Mouse (Mus musculus) hindbrain, postnatal 0 days (tissue): Measurements from ENCODE around the gene Foxa3. TPM values are rescaled to one million over a fixed set of nuclear protein-coding genes. Genes with fewer than 3 reads are reported as not detected.

Experiments used
- ATAC-seq: fragments of 200-750 bp; cut with Nextera tagmentation; 2 replicates; pipeline ENCODE4 v1.8.0; 2017; ENCODE audit warnings: mild to moderate bottlenecking, moderate TSS enrichment, moderate library complexity
- DNase-seq: peaks from one replicate; pipeline ENCODE4 v3.0.0-alpha.2; 2015; ENCODE audit warnings: low spot score
- H3K27ac ChIP-seq: fragments of 300-500 bp; sonication (generic); 2 replicates; pipeline ENCODE4 v1.5.1; 2014; ENCODE audit warnings: mild to moderate bottlenecking
- H3K27me3 ChIP-seq: fragments of 300-500 bp; sonication (generic); 2 replicates; pipeline ENCODE4 v1.6.1; 2014; ENCODE audit warnings: low read length, mixed read lengths; ENCODE audit not compliant: insufficient read depth
- H3K36me3 ChIP-seq: fragments of 300-500 bp; sonication (generic); 2 replicates; pipeline ENCODE4 v1.6.1; 2014; ENCODE audit warnings: low read length, mixed read lengths; ENCODE audit not compliant: insufficient read depth
- H3K4me1 ChIP-seq: fragments of 300-500 bp; sonication (generic); 2 replicates; pipeline ENCODE4 v1.6.1; 2014; ENCODE audit warnings: antibody characterized with exemption, low read length, mixed read lengths; ENCODE audit not compliant: insufficient read depth
- H3K4me2 ChIP-seq: fragments of 300-500 bp; sonication (generic); 2 replicates; pipeline ENCODE4 v1.6.1; 2014; ENCODE audit warnings: low read depth, mild to moderate bottlenecking, low read length, moderate library complexity, mixed read lengths
- H3K4me3 ChIP-seq: fragments of 300-500 bp; sonication (generic); 2 replicates; pipeline ENCODE4 v1.5.1; 2014; ENCODE audit warnings: low read length
- H3K9ac ChIP-seq: fragments of 300-500 bp; sonication (generic); replicated peaks from 2 replicates; pipeline ENCODE4 v1.6.1; 2014; ENCODE audit warnings: mild to moderate bottlenecking, low read length, moderate library complexity, mixed read lengths
- H3K9me3 ChIP-seq: fragments of 300-500 bp; sonication (generic); 2 replicates; pipeline ENCODE4 v1.6.1; 2016; ENCODE audit warnings: low read length, mixed read lengths
- CTCF ChIP-seq: IDR thresholded peaks from 2 replicates; pipeline ENCODE4 v1.5.1; 2016; ENCODE audit warnings: antibody characterized with exemption, control low read depth, low read depth
- WGBS: fragments of 180-500 bp; shearing (Covaris S2); extraction: QIAGEN DNeasy Blood & Tissue Kit; methylation state at CpG from one replicate; pipeline ENCODE4 v1.1.7; 2014; 5-methylcytosine and 5-hydroxymethylcytosine counted together
- polyA plus RNA-seq: library from polyadenylated mRNA; unstranded; fragments of >200 nt; fragmentation: Nextera tagmentation; extraction: Ambion mirVana; gene quantifications from 2 replicates; pipeline ENCODE4 v1.2.1, GENCODE M21; 2015
- total RNA-seq: library from RNA; depleted of rRNA; stranded (reverse); fragments of >200 nt; gene quantifications from 2 replicates; pipeline ENCODE4 v1.2.3, GENCODE M21; 2014

The Foxa3 gene
- total and polyA plus RNA-seq, 2 experiments from 2014 or later = not detected

GRCm38 (mm10) chr7:19051161-19051560 lies 27.8 kb upstream of the Foxa3 start:
- no peak overlapping the region for H3K4me3 ChIP-seq
- 72% methylated on average over 4 of the region's 4 CpGs for WGBS
- H3K4me1 ChIP-seq = no peaks in the 10 kb centered on the region
- H3K27ac ChIP-seq = no peak overlapping the region
- H3K9me3 ChIP-seq = no peaks in the 10 kb centered on the region
- ATAC-seq = no peak
- no peak overlapping the region for H3K9ac ChIP-seq
- no peak for DNase-seq
- H3K36me3 ChIP-seq = peaks cover 40% of the 10 kb centered on the region
- TF ChIP-seq CTCF = no peak
- H3K27me3 ChIP-seq = no peaks in the 10 kb centered on the region
- no peak overlapping the region for H3K4me2 ChIP-seq

GRCm38 (mm10) chr7:19050172-19050571 lies 26.8 kb upstream of the Foxa3 start:
- no peak for TF ChIP-seq CTCF
- Histone ChIP-seq H3K4me1 (no peaks in the 10 kb centered on the region), H3K9ac (no peak overlapping the region), H3K9me3 (no peaks in the 10 kb centered on the region), H3K27ac (no peak overlapping the region), H3K36me3 (peaks cover 47% of the 10 kb centered on the region), H3K4me3 (no peak overlapping the region), H3K4me2 (no peak overlapping the region), H3K27me3 (no peaks in the 10 kb centered on the region)
- DNase-seq (no peak), ATAC-seq (no peak)
- 66% methylated on average over 8 of the region's 8 CpGs for WGBS

- H3K4me3 ChIP-seq = no peak overlapping the region
- H3K27ac ChIP-seq = no peak overlapping the region
- ATAC-seq (no peak), DNase-seq (no peak)
- WGBS = 89% methylated on average over 5 of the region's 5 CpGs
- no peaks in the 10 kb centered on the region for H3K9me3 ChIP-seq
- no peak for TF ChIP-seq CTCF
- H3K9ac ChIP-seq = no peak overlapping the region
- no peaks in the 10 kb centered on the region for H3K27me3 ChIP-seq
- no peak overlapping the region for H3K4me2 ChIP-seq
- H3K4me1 ChIP-seq = no peaks in the 10 kb centered on the region
- peaks cover 55% of the 10 kb centered on the region for H3K36me3 ChIP-seq
Observed at GRCm38 (mm10) chr7:19049252-19049651, 25.9 kb upstream of the Foxa3 start.

- H3K36me3 ChIP-seq = peaks cover 66% of the 10 kb centered on the region
- H3K4me2 ChIP-seq = no peak overlapping the region
- no peak for DNase-seq
- H3K9me3 ChIP-seq = no peaks in the 10 kb centered on the region
- ATAC-seq = no peak
- H3K4me1 ChIP-seq = no peaks in the 10 kb centered on the region
- H3K4me3 ChIP-seq = no peak overlapping the region
- no peak overlapping the region for H3K27ac ChIP-seq
- TF ChIP-seq CTCF = no peak
- no peak overlapping the region for H3K9ac ChIP-seq
- no peaks in the 10 kb centered on the region for H3K27me3 ChIP-seq
- 91% methylated on average over 14 of the region's 14 CpGs for WGBS
Observed at GRCm38 (mm10) chr7:19048006-19048527, 24.7 kb upstream of the Foxa3 start.

- no peak overlapping the region for H3K4me3 ChIP-seq
- no peak overlapping the region for H3K4me2 ChIP-seq
- 84% methylated on average over 11 of the region's 11 CpGs for WGBS
- no peaks in the 10 kb centered on the region for H3K4me1 ChIP-seq
- no peaks in the 10 kb centered on the region for H3K9me3 ChIP-seq
- peaks cover 78% of the 10 kb centered on the region for H3K36me3 ChIP-seq
- 0 out of 2 replicates have a peak, but pooled peaks have one; percentile 8 for TF ChIP-seq CTCF
- no peak overlapping the region for H3K9ac ChIP-seq
- no peak overlapping the region for H3K27ac ChIP-seq
- ATAC-seq = peak; percentile 44
- H3K27me3 ChIP-seq = no peaks in the 10 kb centered on the region
- DNase-seq = peak; percentile 61
Observed at GRCm38 (mm10) chr7:19046286-19047069, 23.1 kb upstream of the Foxa3 start.

- Histone ChIP-seq H3K9ac (no peak overlapping the region), H3K4me1 (no peaks in the 10 kb centered on the region), H3K4me2 (no peak overlapping the region), H3K36me3 (peaks cover 86% of the 10 kb centered on the region), H3K4me3 (no peak overlapping the region), H3K27me3 (no peaks in the 10 kb centered on the region), H3K9me3 (no peaks in the 10 kb centered on the region), H3K27ac (no peak overlapping the region)
- no peak for TF ChIP-seq CTCF
- 96% methylated on average over 6 of the region's 6 CpGs for WGBS
- DNase-seq (no peak), ATAC-seq (no peak)
Observed at GRCm38 (mm10) chr7:19044616-19045015, 21.3 kb upstream of the Foxa3 start.

GRCm38 (mm10) chr7:19031641-19032040 lies 8.3 kb upstream of the Foxa3 start:
- H3K9ac ChIP-seq = no peak overlapping the region
- H3K27ac ChIP-seq = no peak overlapping the region
- no peaks in the 10 kb centered on the region for H3K9me3 ChIP-seq
- WGBS = 23% methylated on average over 4 of the region's 4 CpGs
- H3K4me2 ChIP-seq = no peak overlapping the region
- no peak for TF ChIP-seq CTCF
- ATAC-seq = no peak
- no peaks in the 10 kb centered on the region for H3K27me3 ChIP-seq
- no peak for DNase-seq
- H3K36me3 ChIP-seq = peaks cover 47% of the 10 kb centered on the region
- H3K4me3 ChIP-seq = no peak overlapping the region
- no peaks in the 10 kb centered on the region for H3K4me1 ChIP-seq
